Mouse (Mus musculus) bone marrow, adult 2 months (tissue): ENCODE results near the gene Sidt2.

Experiments
- CTCF ChIP-seq: fragments of 200-500 bp; IDR thresholded peaks from 2 replicates; pipeline ENCODE4 v1.5.1; 2011; ENCODE audit warnings: low read length, control low read depth; ENCODE audit not compliant: control insufficient read depth, insufficient read depth
- POLR2A ChIP-seq: fragments of 200-500 bp; IDR thresholded peaks from 2 replicates; pipeline ENCODE4 v1.6.1; 2011; ENCODE audit warnings: low read depth, mild to moderate bottlenecking, control low read depth, low read length, borderline replicate concordance; ENCODE audit not compliant: control insufficient read depth

DNA sequence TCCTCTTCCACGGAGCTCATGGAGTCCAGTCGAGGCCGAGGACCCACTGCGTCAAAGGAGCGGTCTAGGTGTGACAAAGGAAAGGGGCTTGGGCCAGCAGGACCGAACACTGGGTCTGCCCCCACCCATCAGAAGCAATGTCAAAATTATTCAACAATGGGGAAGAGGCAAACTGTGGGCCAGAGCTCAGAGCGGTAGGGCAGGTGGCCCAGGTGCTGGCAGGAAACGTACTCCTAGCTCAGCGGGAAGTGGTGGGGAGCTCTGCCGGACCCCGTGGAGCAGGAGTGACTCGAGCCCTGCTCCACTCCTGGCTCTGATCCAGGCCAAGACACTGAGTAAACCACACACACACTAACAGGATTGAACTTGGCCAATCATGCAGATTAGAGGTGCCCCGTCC lies 9.3 kb downstream of the Sidt2 start:
- no peak for TF ChIP-seq CTCF
- no peak; the same call in 1 of the 2 replicates for TF ChIP-seq POLR2A
